In the genomic region with DNA sequence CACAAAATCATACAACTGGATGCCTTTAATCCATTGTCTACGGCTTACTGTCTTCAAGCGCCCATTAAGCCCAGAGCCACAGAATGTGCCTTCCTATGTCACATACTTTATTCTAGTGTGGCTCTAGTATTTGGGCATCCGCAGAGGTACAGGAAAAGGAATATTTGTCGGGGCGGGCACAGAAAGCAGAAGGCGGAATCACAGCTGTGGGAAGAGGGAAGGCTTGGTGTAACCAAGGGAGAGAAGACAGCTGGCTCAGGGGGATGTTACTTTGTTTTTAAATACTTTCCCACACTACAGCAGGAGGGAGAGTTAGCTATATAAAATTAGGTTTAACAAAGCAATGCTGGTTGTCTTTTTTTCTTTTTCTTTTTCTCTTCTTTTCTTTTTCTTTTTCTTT, we compare ENCODE assay signal across 23 mouse cellular contexts. TPM values are rescaled to one million over a fixed set of nuclear protein-coding genes. Genes with fewer than 3 reads are reported as not detected.
DNase-seq lines count a peak whose midpoint lies in the region; ATAC-seq and TF ChIP-seq lines count a peak whose summit lies in the region.
"Had no signal": no experiment of that assay in that cellular context is flagged by ENCODE, and none has a peak within 500 bp of the region (broad histone marks: within the 10 kb centered on the region; RNA-seq: fewer than 3 reads in every experiment).

No protein-coding gene starts in this region.

- ATAC-seq in frontal cortex, adult (ENCODE audit: low TSS enrichment): peak; percentile 90
- ATAC-seq: CD4-positive, CD25-positive, alpha-beta regulatory T cell, adult 4 months; forebrain, embryonic 16.5 days had no signal

- peak overlapping the region; percentile 47; the same call in 1 of the 2 replicates for H3K27ac ChIP-seq in left cerebral cortex, adult 2 months
- H3K27ac ChIP-seq: embryonic facial prominence, embryonic 12.5 days; heart, embryonic 10.5 days; hindbrain, embryonic 12.5 days had no signal

- intact Hi-C loops in left cerebral cortex, adult 2 months (cut with DNase I): no loop called here
- intact Hi-C loops in left cerebral cortex, postnatal 4 days (cut with DNase I): no loop called here

- TF ChIP-seq CTCF in left cerebral cortex, adult 2 months (IDR thresholded peaks at IDR 0.05): no peak

- DNase-seq in frontal cortex, postnatal 10 days (ENCODE audit: low spot score in 2 of 2): no peak
- peak in 1 of 2 experiments; percentile 50 for DNase-seq in left cerebral cortex, adult 2 months (ENCODE audit: extremely low spot score in 1 of 2, low spot score in 2 of 2)
- DNase-seq in left cerebral cortex, postnatal 4 days: no peak
- DNase-seq in right cerebral cortex, postnatal 25 days: peak; percentile 48
- no peak for DNase-seq in right cerebral cortex, postnatal 14 days
- DNase-seq in kidney, postnatal 36 days: no peak
- no peak for DNase-seq in thymus, postnatal 14 days
- DNase-seq: adrenal gland, adult 8-10 months; adrenal gland, postnatal 36 days; B cell, adult 2 months; cerebellum, adult 11 months; cerebellum, adult 8-10 months; cerebellum, postnatal 25 days; gastrocnemius, postnatal 10 days; heart, adult 18-20 months; heart, postnatal 10 days; heart, postnatal 4 days had no signal

- H3K4me3 ChIP-seq in left cerebral cortex, adult 2 months: no peak overlapping the region
- H3K4me3 ChIP-seq: embryonic facial prominence, embryonic 12.5 days; heart, embryonic 10.5 days; hindbrain, embryonic 12.5 days had no signal

RNA-seq across cellular contexts. Expression of gene Agpat4, which starts 36.7 kb away (rescaled TPM):
- total RNA-seq in left cerebral cortex, adult 2 months (2021): 10 to 100 TPM; 55.8 to 59.3 TPM
- total RNA-seq in left cerebral cortex, postnatal 4 days (2021): 10 to 100 TPM; 52.7 to 58.4 TPM
